Mouse (Mus musculus): ENCODE measurements at regions not wholly inside any gene's neighbourhood (a gene's known extent, or its start where the extent isn't known, plus 50 kb on each side); places are given as distances from the start of the nearest gene placed in this dataset.

DNA sequence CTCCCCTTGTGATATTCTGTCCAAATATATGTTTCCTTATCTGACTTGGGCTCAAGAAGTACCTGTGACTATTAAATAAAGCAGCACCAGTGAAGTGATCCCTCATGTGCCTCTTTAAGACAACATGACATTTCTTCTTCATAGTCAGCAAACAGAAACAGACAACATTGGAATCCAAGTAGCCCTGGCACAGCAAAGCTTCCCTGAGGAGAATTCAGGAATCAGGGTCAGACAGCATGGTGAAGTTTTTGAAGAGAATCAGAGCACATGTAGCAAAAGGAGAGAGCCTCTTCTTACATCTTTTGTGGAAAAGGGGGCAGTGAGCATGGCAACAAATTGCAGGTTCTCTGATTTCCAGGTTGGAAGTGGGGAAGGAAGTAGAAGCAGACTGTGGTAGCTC is 136.3 kb upstream of the Brinp3 start:
- TF ChIP-seq CTCF (IDR thresholded peaks at IDR 0.05; ENCODE audit: borderline replicate concordance, insufficient read depth, low read depth, low read length): no peak
- TF ChIP-seq POLR2A (IDR thresholded peaks at IDR 0.05; ENCODE audit: borderline replicate concordance, insufficient read depth, low read length): no peak

Data from cerebellum, adult 2 months (tissue).